Mouse (Mus musculus) c-Kit-positive CD71-negative TER-119-negative erythroid progenitor cells, embryonic 14.5 days (primary cell): ENCODE data around the gene Spa17.

Experiments
- DNase-seq: peaks from one replicate; pipeline ENCODE4 v3.0.0-alpha.2; 2013; ENCODE audit warnings: low read depth

Gene Spa17

DNA sequence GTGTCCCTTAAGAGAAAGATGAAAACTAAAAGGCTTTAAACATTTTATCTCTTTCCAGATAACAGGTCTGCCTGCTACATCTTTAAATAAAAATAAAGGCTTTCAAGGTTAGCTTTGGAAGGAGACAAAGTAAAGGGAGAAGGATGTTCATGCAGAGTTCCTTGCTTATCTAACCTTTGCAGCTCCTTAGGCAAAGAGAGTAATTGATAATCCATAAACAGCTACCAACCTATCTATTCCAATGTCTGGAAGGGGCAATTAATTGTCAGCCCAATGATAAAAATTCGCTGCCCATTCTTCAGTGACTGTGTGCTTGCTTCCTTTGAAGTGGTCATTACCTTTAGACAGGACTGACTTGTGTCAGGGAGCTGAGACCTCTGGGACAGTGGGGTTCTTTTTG lies 49.7 kb downstream of the Spa17 start:
- DNase-seq: no peak

DNA sequence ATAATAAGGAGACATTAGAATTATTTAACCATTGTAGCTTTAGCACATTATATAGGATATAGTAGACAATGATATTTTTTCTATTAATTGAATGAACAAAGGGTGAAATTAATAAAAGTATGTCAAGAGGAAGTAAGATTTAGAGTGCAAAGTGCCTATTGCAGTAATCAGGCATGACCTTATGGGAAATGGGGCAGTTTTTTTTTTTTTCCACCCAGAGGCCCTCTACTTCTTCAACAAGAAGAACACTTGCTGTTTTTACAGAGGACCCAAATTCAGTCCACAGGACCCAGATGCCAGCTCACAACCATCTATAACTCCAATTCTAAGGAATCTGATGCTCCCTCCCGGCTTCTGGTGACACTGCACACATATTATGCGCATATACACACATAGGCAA lies 52.9 kb downstream of the Spa17 start:
- no peak for DNase-seq

DNA sequence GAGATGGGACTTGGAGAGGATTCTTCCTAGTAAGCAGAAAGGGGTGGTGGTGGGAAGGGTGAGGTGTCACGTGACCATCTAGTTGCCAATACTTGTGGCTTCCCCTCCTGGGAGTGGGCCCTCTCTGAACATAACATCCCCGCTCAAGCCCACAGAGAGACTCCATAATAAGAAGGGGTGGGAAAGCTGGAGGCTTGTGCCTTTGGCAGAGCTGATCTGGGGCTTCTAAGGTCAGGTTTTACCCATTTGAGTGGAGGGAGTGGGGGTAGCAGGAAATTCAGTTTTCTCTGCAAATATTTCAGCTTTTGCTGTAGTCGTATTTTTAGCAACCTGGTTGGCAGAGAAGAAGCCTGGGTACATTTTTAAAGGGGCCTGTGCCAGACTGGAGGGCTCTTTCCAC lies 57.2 kb downstream of the Spa17 start:
- DNase-seq: no peak

DNA sequence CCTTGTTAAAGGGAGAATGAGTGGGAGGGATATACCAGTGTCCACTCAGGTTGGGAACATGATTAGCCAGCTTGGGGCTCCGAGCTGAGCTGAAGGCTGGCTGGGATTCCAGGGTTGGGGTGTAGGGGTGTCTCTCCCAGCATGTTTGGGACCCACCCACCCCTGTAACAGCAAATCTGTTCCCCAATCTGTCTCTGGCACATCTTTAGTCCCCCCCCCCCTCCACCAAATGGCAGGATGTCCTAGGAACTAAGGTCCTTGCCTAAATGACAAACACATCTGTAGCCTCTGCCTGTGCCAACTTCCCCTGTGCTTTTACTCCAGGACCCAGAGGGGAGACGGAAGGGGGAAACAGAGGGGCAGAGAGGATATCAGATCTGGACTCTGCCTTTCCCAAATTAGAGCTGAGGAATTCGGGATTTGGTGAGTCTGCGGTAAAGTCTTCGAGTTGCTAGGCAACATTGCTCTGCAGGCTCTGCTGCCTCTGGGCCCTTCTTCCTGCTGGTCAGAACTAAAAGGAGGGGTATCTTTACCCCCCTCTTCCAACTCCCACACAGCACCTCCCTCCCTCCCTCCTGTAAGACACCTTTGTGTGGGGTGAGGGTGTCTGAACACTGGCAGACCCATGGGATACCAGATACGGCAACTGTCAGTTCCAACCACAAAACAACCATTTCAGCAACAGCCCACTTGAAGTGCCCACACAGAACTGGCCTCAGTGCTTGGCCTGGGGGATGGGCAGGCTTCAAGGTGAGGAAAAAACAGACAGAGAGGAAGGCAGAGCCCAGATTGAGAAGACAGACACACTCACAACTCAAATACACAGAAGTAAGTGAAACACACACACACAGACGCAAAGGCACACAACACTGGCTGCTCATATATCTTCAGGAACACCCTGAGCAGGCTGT lies 58.4 kb downstream of the Spa17 start, which contains the start of gene Siae:
TSS of gene Siae (plus strand) at position 861 of the 911 bp plus-strand sequence.
- DNase-seq: no peak

DNA sequence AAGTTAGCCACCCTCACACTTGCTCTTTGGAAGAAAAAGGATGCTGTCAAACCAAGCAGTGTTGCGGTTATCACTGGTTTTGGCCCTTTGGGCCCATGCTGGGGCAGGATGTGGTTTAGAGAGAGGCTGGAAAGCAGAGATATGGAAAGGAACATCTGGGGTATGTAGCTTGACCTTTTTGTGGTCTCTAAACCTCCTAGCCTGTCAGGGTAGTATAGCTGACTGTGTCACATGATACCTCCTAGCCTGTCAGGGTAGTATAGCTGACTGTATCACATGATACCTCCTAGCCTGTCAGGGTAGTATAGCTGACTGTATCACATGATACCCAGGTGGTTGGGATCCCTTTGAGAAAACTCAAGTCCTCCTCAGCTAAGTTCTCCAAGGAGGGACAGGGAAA lies 59.2 kb downstream of the Spa17 start:
- no peak for DNase-seq
